Mouse (Mus musculus): ENCODE measurements around the gene Atp6v1fnb.

Gene Atp6v1fnb

GRCm38 (mm10) chr6:29467583-29468354, 3.5 kb upstream of the Atp6v1fnb start, which contains the start of gene Atp6v1f:
Atp6v1f (plus strand) TSS chr6:29467718.
- WGBS, result under 1% methylated on average over 39 of the region's 39 CpGs

GRCm38 (mm10) chr6:29468851-29469250, 2.4 kb upstream of the Atp6v1fnb start:
- 84% methylated on average over 3 of the region's 3 CpGs for WGBS

- 7% methylated on average over 33 of the region's 33 CpGs for WGBS
Observed at GRCm38 (mm10) chr6:29473941-29474691, 2.9 kb downstream of the Atp6v1fnb start.

GRCm38 (mm10) chr6:29474736-29475135, 3.5 kb downstream of the Atp6v1fnb start:
- WGBS, result 74% methylated on average over 2 of the region's 2 CpGs

GRCm38 (mm10) chr6:29482691-29483090, 11.5 kb downstream of the Atp6v1fnb start:
- WGBS, result 95% methylated on average over 13 of the region's 13 CpGs

GRCm38 (mm10) chr6:29484716-29485559, 13.7 kb downstream of the Atp6v1fnb start:
- WGBS, result 25% methylated on average over 26 of the region's 26 CpGs

GRCm38 (mm10) chr6:29485951-29486350, 14.7 kb downstream of the Atp6v1fnb start:
- WGBS, result 69% methylated on average over 2 of the region's 2 CpGs

- WGBS, result 75% methylated on average over 4 of the region's 4 CpGs
Observed at GRCm38 (mm10) chr6:29494101-29494500, 22.9 kb downstream of the Atp6v1fnb start.

- 33% methylated on average over 25 of the region's 25 CpGs for WGBS
Observed at GRCm38 (mm10) chr6:29496270-29496669, 25.0 kb downstream of the Atp6v1fnb start.

GRCm38 (mm10) chr6:29497791-29498190, 26.6 kb downstream of the Atp6v1fnb start:
- WGBS, result 68% methylated on average over 2 of the region's 2 CpGs

- whole genome bisulfite sequencing, result 95% methylated on average over 7 of the region's 7 CpGs
Observed at GRCm38 (mm10) chr6:29500177-29500576, 28.9 kb downstream of the Atp6v1fnb start.

GRCm38 (mm10) chr6:29500810-29501209, 29.6 kb downstream of the Atp6v1fnb start:
- 96% methylated on average over 6 of the region's 6 CpGs for WGBS

GRCm38 (mm10) chr6:29501599-29501998, 30.4 kb downstream of the Atp6v1fnb start:
- WGBS, result 100% methylated on average over 1 of the region's 1 CpGs

- WGBS, result 90% methylated on average over 5 of the region's 5 CpGs
Observed at GRCm38 (mm10) chr6:29505493-29505892, 34.3 kb downstream of the Atp6v1fnb start.

- 28% methylated on average over 8 of the region's 8 CpGs for WGBS
Observed at GRCm38 (mm10) chr6:29506834-29507233, 35.6 kb downstream of the Atp6v1fnb start.

- WGBS, result 3% methylated on average over 47 of the region's 47 CpGs
Observed at GRCm38 (mm10) chr6:29507447-29508309, 36.4 kb downstream of the Atp6v1fnb start, which contains the start of gene Kcp. Kcp (minus strand) TSS chr6:29507952.

GRCm38 (mm10) chr6:29509086-29509485, 37.8 kb downstream of the Atp6v1fnb start:
- WGBS, result 61% methylated on average over 2 of the region's 2 CpGs

GRCm38 (mm10) chr6:29513284-29513683, 42.0 kb downstream of the Atp6v1fnb start:
- WGBS, result 7% methylated on average over 11 of the region's 11 CpGs

- WGBS, result 4% methylated on average over 5 of the region's 5 CpGs
Observed at GRCm38 (mm10) chr6:29517139-29517538, 45.9 kb downstream of the Atp6v1fnb start.

- 82% methylated on average over 6 of the region's 6 CpGs for WGBS
Observed at GRCm38 (mm10) chr6:29522626-29523300, 51.5 kb downstream of the Atp6v1fnb start.
